Mouse (Mus musculus) intestine, embryonic 16.5 days (tissue): ENCODE results near the gene Rpf2. TPM values are rescaled to one million over a fixed set of nuclear protein-coding genes. Genes with fewer than 3 reads are reported as not detected.

ENCODE experiments used
- ATAC-seq: fragments of 200-750 bp; cut with Nextera tagmentation; 2 replicates; pipeline ENCODE4 v1.8.0; 2017; ENCODE audit warnings: moderate TSS enrichment, moderate library complexity
- H3K27ac ChIP-seq: fragments of 300-500 bp; sonication (generic); 2 replicates; pipeline ENCODE4 v1.5.1; 2014; ENCODE audit warnings: mild to moderate bottlenecking, low read length
- H3K27me3 ChIP-seq: fragments of 300-500 bp; sonication (generic); replicated peaks from 2 replicates; pipeline ENCODE4 v1.6.1; 2014; ENCODE audit warnings: low read length, control low read depth, mixed read lengths; ENCODE audit not compliant: control insufficient read depth, insufficient read depth
- H3K36me3 ChIP-seq: fragments of 300-500 bp; sonication (generic); 2 replicates; pipeline ENCODE4 v1.6.1; 2014; ENCODE audit warnings: low read length, control low read depth; ENCODE audit not compliant: control insufficient read depth, insufficient read depth
- H3K4me1 ChIP-seq: fragments of 300-500 bp; sonication (generic); 2 replicates; pipeline ENCODE4 v1.6.1; 2014; ENCODE audit warnings: low read length, control low read depth, mixed read lengths; ENCODE audit not compliant: control insufficient read depth, insufficient read depth
- H3K4me2 ChIP-seq: fragments of 300-500 bp; sonication (generic); 2 replicates; pipeline ENCODE4 v1.6.1; 2014; ENCODE audit warnings: low read depth, low read length, control low read depth
- H3K4me3 ChIP-seq: fragments of 300-500 bp; sonication (generic); 2 replicates; pipeline ENCODE4 v1.5.1; 2014; ENCODE audit warnings: mild to moderate bottlenecking, low read length
- H3K9ac ChIP-seq: fragments of 300-500 bp; sonication (generic); 2 replicates; pipeline ENCODE4 v1.6.1; 2014; ENCODE audit warnings: low read depth, low read length
- H3K9me3 ChIP-seq: fragments of 300-500 bp; sonication (generic); 2 replicates; pipeline ENCODE4 v1.6.1; 2016; ENCODE audit warnings: low read length, control low read depth; ENCODE audit not compliant: control insufficient read depth
- WGBS: fragments of 180-500 bp; shearing (Covaris S2); extraction: QIAGEN DNeasy Blood & Tissue Kit; methylation state at CpG from one replicate; pipeline ENCODE4 v1.1.7; 2014; 5-methylcytosine and 5-hydroxymethylcytosine counted together
- polyA plus RNA-seq: library from polyadenylated mRNA; unstranded; fragments of >200 nt; fragmentation: Nextera tagmentation; extraction: Ambion mirVana; gene quantifications from 2 replicates; pipeline ENCODE4 v1.2.1, GENCODE M21; 2015

The Rpf2 gene
- polyA plus RNA-seq, 1 experiment from 2014 or later: 70.0 TPM

DNA sequence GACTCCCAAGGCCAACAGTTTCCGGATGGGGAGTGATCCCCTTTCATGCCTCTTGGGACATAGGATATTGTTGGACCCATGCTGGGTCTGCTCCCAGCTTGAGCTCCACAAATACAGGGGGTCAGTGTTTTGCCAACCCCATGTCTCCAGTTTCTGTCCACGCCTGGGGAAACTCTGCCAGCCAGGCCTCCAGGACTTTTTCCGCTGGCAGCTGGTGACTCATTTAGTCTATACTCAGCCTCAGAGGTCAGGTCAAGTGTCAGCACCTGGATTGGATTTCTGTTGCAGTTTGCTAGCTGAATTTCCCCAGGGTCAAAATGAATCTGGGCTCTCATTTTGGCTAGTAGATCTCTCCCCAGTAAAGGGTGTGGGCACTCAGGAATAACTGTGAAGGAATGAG lies 58.0 kb downstream of the Rpf2 start:
- ATAC-seq: no peak
- WGBS: 68% methylated on average over 3 of the region's 3 CpGs

DNA sequence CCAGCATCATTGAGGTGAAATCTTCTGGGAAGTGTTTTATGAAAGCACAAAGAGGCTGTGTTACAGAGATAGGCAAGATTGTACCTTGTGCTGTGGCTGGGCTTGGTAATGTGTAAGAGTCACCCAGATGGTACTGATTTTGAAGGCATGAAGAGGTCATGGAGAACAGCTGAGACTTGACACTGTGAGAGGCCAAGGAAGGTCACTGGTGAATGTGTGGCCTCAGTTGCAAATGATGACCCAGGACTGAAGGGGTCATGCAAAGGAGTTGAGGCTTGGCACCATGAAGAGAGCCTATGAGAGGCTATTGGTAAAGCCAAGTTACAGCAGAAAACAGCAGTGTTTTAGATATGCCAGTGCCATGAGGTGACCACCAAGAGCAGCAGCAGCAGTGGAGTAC lies 60.9 kb downstream of the Rpf2 start:
- Histone ChIP-seq H3K9ac (no peak overlapping the region), H3K4me1 (no peaks in the 10 kb centered on the region), H3K4me3 (no peak overlapping the region), H3K9me3 (no peaks in the 10 kb centered on the region), H3K27ac (no peak overlapping the region), H3K27me3 (no peaks in the 10 kb centered on the region), H3K36me3 (no peaks in the 10 kb centered on the region), H3K4me2 (no peak overlapping the region)
- ATAC-seq: no peak

More for the DNA sequence above, 58.0 kb downstream of the Rpf2 start:
- H3K27me3 ChIP-seq: no peaks in the 10 kb centered on the region
- no peak overlapping the region for H3K27ac ChIP-seq
- no peak overlapping the region for H3K4me3 ChIP-seq
- no peak overlapping the region for H3K9ac ChIP-seq
- no peaks in the 10 kb centered on the region for H3K9me3 ChIP-seq
- no peaks in the 10 kb centered on the region for H3K36me3 ChIP-seq
- H3K4me2 ChIP-seq: no peak overlapping the region
- 0 out of 2 replicates have a peak, but pooled peaks cover 8% of the 10 kb centered on the region for H3K4me1 ChIP-seq

DNA sequence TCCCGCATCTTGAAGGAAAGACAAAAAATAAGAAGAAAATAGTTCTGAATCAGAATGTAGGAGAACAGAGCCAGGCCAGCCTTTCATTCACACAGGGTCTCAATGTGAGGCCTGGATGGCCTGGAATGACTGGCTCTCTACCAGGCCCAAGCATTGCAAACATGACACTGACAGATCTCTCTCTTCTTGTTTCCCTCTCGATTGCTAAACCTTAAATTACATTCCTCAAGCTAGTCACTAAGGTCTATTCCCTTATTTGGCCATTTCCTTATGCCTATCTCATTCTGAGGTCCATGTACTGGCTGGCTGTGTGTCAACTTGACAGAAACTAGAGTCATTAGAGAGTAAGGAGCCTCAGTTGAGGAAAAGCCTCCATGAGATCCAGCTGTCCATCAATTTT lies 66.8 kb downstream of the Rpf2 start:
- 68% methylated on average over 2 of the region's 2 CpGs for WGBS
- Histone ChIP-seq H3K36me3 (no peaks in the 10 kb centered on the region), H3K4me1 (peaks cover 4% of the 10 kb centered on the region; the same call in 1 of the 2 replicates), H3K9me3 (no peaks in the 10 kb centered on the region), H3K4me2 (no peak overlapping the region), H3K27me3 (no peaks in the 10 kb centered on the region), H3K9ac (no peak overlapping the region), H3K27ac (no peak overlapping the region), H3K4me3 (no peak overlapping the region)
- ATAC-seq: no peak

DNA sequence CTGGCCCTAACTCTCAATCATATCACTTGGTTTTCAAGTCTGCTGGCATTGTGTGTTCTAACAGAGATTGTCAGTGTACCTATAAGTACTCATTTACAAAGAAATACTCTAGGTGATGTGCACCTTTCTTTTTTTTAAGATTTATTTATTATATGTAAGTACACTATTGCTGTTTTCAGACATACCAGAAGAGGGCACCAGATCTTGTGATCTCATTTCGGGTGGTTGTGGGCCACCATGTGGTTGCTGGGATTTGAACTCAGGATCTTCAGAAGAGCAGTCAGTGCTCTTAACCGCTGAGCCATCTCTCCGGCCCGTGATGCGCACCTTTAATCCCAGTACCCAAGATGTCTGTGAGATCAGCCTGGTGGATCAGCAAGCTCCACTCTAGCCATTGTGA lies 67.7 kb downstream of the Rpf2 start:
- WGBS: 95% methylated on average over 5 of the region's 5 CpGs
- no peaks in the 10 kb centered on the region for H3K36me3 ChIP-seq
- no peaks in the 10 kb centered on the region for H3K27me3 ChIP-seq
- no peak overlapping the region for H3K9ac ChIP-seq
- no peak for ATAC-seq
- H3K4me2 ChIP-seq: no peak overlapping the region
- no peaks in the 10 kb centered on the region for H3K9me3 ChIP-seq
- no peak overlapping the region for H3K4me3 ChIP-seq
- peaks cover 4% of the 10 kb centered on the region; the same call in 1 of the 2 replicates for H3K4me1 ChIP-seq
- H3K27ac ChIP-seq: no peak overlapping the region

DNA sequence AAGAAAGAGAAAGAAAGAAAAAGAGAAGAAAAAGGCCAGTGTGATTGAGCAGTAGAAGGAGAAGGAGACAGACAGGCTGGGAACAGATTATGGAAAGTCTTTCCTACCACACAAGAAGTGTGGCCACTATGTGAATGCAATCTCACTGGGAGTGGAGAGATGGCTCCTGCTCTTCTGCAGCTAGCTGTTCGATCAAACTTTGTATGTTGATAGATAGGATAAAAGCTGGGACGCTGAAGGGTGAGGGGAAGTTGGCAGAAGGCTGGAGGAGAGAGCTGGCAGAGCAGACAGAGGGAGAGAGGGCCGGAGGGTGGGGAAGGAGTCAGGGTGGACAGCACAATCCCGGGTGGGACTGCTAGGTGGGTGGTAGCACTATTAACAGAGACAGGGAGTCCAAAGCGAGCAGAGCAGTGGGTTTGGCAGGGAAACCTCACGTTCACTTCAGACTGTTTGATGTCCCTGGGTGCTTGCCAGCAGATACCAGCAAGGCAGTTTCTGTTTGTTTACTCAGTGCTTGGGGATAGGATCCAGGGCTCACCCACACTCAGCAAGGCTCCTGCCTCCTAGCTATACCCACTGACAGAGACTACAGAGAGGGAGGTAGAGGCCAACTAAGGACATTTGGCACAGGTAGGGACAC lies 69.4 kb downstream of the Rpf2 start:
- ATAC-seq: peak; percentile 73
- peaks cover 4% of the 10 kb centered on the region; the same call in 1 of the 2 replicates for H3K4me1 ChIP-seq
- 30% methylated on average over 6 of the region's 6 CpGs for WGBS
- no peaks in the 10 kb centered on the region for H3K27me3 ChIP-seq
- H3K36me3 ChIP-seq: no peaks in the 10 kb centered on the region
- no peaks in the 10 kb centered on the region for H3K9me3 ChIP-seq
- no peak overlapping the region for H3K4me3 ChIP-seq
- H3K9ac ChIP-seq: no peak overlapping the region
- no peak overlapping the region for H3K27ac ChIP-seq
- no peak overlapping the region for H3K4me2 ChIP-seq

Other genes with a start within 250 kb of the Rpf2 start
- gene Mfsd4b1, start 221.8 kb downstream of the Rpf2 start, polyA plus RNA-seq: 1.4 and 3.4 TPM in 2 replicates
- 48.2 and 61.4 TPM in 2 replicates for gene Slc16a10, start 104.8 kb downstream of the Rpf2 start, polyA plus RNA-seq
- gene Gtf3c6, start 11.1 kb upstream of the Rpf2 start, polyA plus RNA-seq: 72.2 and 78.3 TPM in 2 replicates
- gene Amd1, start 55.1 kb upstream of the Rpf2 start, polyA plus RNA-seq: 41.9 and 47.2 TPM in 2 replicates
- gene Cdk19, start 92.5 kb upstream of the Rpf2 start, polyA plus RNA-seq: 4.0 and 4.6 TPM in 2 replicates